Mouse (Mus musculus): ENCODE data around the gene Creg2. TPM values are rescaled to one million over a fixed set of nuclear protein-coding genes. Genes with fewer than 3 reads are reported as not detected.

Creg2 gene
- polyA plus RNA-seq, 2 experiments = 0.01 TPM; not detected in 1

GRCm38 (mm10) chr1:39575778-39576375, 75.4 kb downstream of the Creg2 start:
- H3K4me2 ChIP-seq (ENCODE audit: low read depth) = peak overlapping the region; percentile 86
- peak overlapping the region; percentile 76 to 88 for H3K4me3 ChIP-seq (ENCODE audit: insufficient read depth in 1 of 2, low read depth in 2 of 2, low read length in 2 of 2)
- DNase-seq (ENCODE audit: low read depth in 3 of 3, low spot score in 3 of 3) (peak; percentile 33 to 41 (median 35)), ATAC-seq (ENCODE audit: insufficient read depth) (no peak)
- no peaks in the 10 kb centered on the region for H3K36me3 ChIP-seq (replicated peaks; ENCODE audit: control insufficient read depth, insufficient read depth, low read depth)
- H3K4me1 ChIP-seq (replicated peaks; ENCODE audit: control insufficient read depth in 2 of 2, insufficient read depth in 2 of 2, low read length in 1 of 2) = peaks cover 14 to 20% of the 10 kb centered on the region in 2 experiments
- no peaks in the 10 kb centered on the region for H3K27me3 ChIP-seq (ENCODE audit: control insufficient read depth, insufficient read depth, low read length)
- no peaks in the 10 kb centered on the region for H3K9me3 ChIP-seq (ENCODE audit: control insufficient read depth, low read length)
- H3K9ac ChIP-seq (replicated peaks) = peak overlapping the region; percentile 74
- WGBS (ENCODE audit: insufficient replicate concordance) = 2% methylated on average over 8 of the region's 8 CpGs
- peak overlapping the region; percentile 45 for H3K27ac ChIP-seq
- TF ChIP-seq EP300 (IDR thresholded peaks at IDR 0.05; ENCODE audit: low read depth) (no peak), CTCF (IDR thresholded peaks at IDR 0.05; ENCODE audit: low read depth) (no peak)

GRCm38 (mm10) chr1:39573890-39574289, 77.4 kb downstream of the Creg2 start:
- no peaks in the 10 kb centered on the region for H3K9me3 ChIP-seq (ENCODE audit: control insufficient read depth, low read length)
- H3K4me2 ChIP-seq (ENCODE audit: low read depth) = peak overlapping the region; percentile 34
- no peak overlapping the region for H3K27ac ChIP-seq
- H3K9ac ChIP-seq (replicated peaks) = no peak overlapping the region
- H3K4me3 ChIP-seq (ENCODE audit: insufficient read depth in 1 of 2, low read depth in 2 of 2, low read length in 2 of 2) = no peak overlapping the region
- WGBS (ENCODE audit: insufficient replicate concordance) = 52% methylated on average over 7 of the region's 7 CpGs
- DNase-seq (ENCODE audit: low read depth in 3 of 3, low spot score in 3 of 3) (no peak), ATAC-seq (ENCODE audit: insufficient read depth) (no peak)
- no peaks in the 10 kb centered on the region for H3K27me3 ChIP-seq (ENCODE audit: control insufficient read depth, insufficient read depth, low read length)
- H3K4me1 ChIP-seq (replicated peaks; ENCODE audit: control insufficient read depth in 2 of 2, insufficient read depth in 2 of 2, low read length in 1 of 2) = peaks cover 14 to 18% of the 10 kb centered on the region in 2 experiments
- TF ChIP-seq CTCF (IDR thresholded peaks at IDR 0.05; ENCODE audit: low read depth) = no peak
- no peak for TF ChIP-seq EP300 (IDR thresholded peaks at IDR 0.05; ENCODE audit: low read depth)
- no peaks in the 10 kb centered on the region for H3K36me3 ChIP-seq (replicated peaks; ENCODE audit: control insufficient read depth, insufficient read depth, low read depth)

- ATAC-seq (ENCODE audit: insufficient read depth) = no peak
- H3K27me3 ChIP-seq (ENCODE audit: control insufficient read depth, insufficient read depth, low read length) = no peaks in the 10 kb centered on the region
- TF ChIP-seq EP300 (IDR thresholded peaks at IDR 0.05; ENCODE audit: low read depth) = no peak
- no peak for TF ChIP-seq CTCF (IDR thresholded peaks at IDR 0.05; ENCODE audit: low read depth)
- WGBS (ENCODE audit: insufficient replicate concordance) = 49% methylated on average over 6 of the region's 6 CpGs
- H3K4me2 ChIP-seq (ENCODE audit: low read depth) = peak overlapping the region; percentile 33; the same call in 1 of the 2 replicates
- peaks cover 13 to 14% of the 10 kb centered on the region in 2 experiments for H3K4me1 ChIP-seq (replicated peaks; ENCODE audit: control insufficient read depth in 2 of 2, insufficient read depth in 2 of 2, low read length in 1 of 2)
- no peaks in the 10 kb centered on the region for H3K9me3 ChIP-seq (ENCODE audit: control insufficient read depth, low read length)
- H3K9ac ChIP-seq (replicated peaks) = no peak overlapping the region
- no peak overlapping the region for H3K27ac ChIP-seq
- no peak overlapping the region for H3K4me3 ChIP-seq (ENCODE audit: insufficient read depth in 1 of 2, low read depth in 2 of 2, low read length in 2 of 2)
- H3K36me3 ChIP-seq (replicated peaks; ENCODE audit: control insufficient read depth, insufficient read depth, low read depth) = no peaks in the 10 kb centered on the region
- no peak for DNase-seq (ENCODE audit: low read depth in 3 of 3, low spot score in 3 of 3)
Measured at GRCm38 (mm10) chr1:39571653-39572052, 79.6 kb downstream of the Creg2 start.

Other genes with a start within 250 kb of the Creg2 start
- gene Tbc1d8, start 172.7 kb downstream of the Creg2 start, polyA plus RNA-seq (2012; rRNA removed) = 2.2 and 3.1 TPM in 2 replicates
- 2.5 and 2.9 TPM in 2 replicates for gene Tbc1d8, start 172.7 kb downstream of the Creg2 start, polyA plus RNA-seq (2014; fragmentation: Nextera tagmentation; extraction: Ambion mirVana)
- 7.1 and 8.0 TPM in 2 replicates for gene Cnot11, start 116.5 kb downstream of the Creg2 start, polyA plus RNA-seq (2012; rRNA removed)
- gene Cnot11, start 116.5 kb downstream of the Creg2 start, polyA plus RNA-seq (2014; fragmentation: Nextera tagmentation; extraction: Ambion mirVana) = 9.6 and 10.0 TPM in 2 replicates
- gene Rnf149, start 74.1 kb downstream of the Creg2 start, polyA plus RNA-seq (2012; rRNA removed) = 10.3 and 15.4 TPM in 2 replicates
- gene Rnf149, start 74.1 kb downstream of the Creg2 start, polyA plus RNA-seq (2014; fragmentation: Nextera tagmentation; extraction: Ambion mirVana) = 12.1 and 12.5 TPM in 2 replicates
- 0.02 and 0.04 TPM in 2 replicates for gene Rfx8, start 69.5 kb upstream of the Creg2 start, polyA plus RNA-seq (2012; rRNA removed)
- gene Rfx8, start 69.5 kb upstream of the Creg2 start, polyA plus RNA-seq (2014; fragmentation: Nextera tagmentation; extraction: Ambion mirVana) = not detected in 2 replicates
- gene Gm3646, start 153.9 kb upstream of the Creg2 start, polyA plus RNA-seq (2012; rRNA removed) = not detected in 2 replicates
- gene Gm3646, start 153.9 kb upstream of the Creg2 start, polyA plus RNA-seq (2014; fragmentation: Nextera tagmentation; extraction: Ambion mirVana) = not detected in 2 replicates
- gene Map4k4, start 249.4 kb upstream of the Creg2 start, polyA plus RNA-seq (2012; rRNA removed) = 8.6 and 14.5 TPM in 2 replicates
- gene Map4k4, start 249.4 kb upstream of the Creg2 start, polyA plus RNA-seq (2014; fragmentation: Nextera tagmentation; extraction: Ambion mirVana) = 2.3 and 2.7 TPM in 2 replicates